Mouse (Mus musculus): ENCODE results near the gene Acer1. TPM values are rescaled to one million over a fixed set of nuclear protein-coding genes. Genes with fewer than 3 reads are reported as not detected.

Gene Acer1
- polyA plus RNA-seq, 1 experiment from 2014 or later: not detected

Other genes with a start within 250 kb of the Acer1 start
- 3.9 and 5.1 TPM in 2 replicates for gene Nrtn, start 224.6 kb downstream of the Acer1 start, polyA plus RNA-seq (2016; fragmentation: Nextera tagmentation; extraction: Ambion mirVana)
- gene Dus3l, start 217.4 kb downstream of the Acer1 start, polyA plus RNA-seq (2016; fragmentation: Nextera tagmentation; extraction: Ambion mirVana): 46.8 and 47.6 TPM in 2 replicates
- gene Prr22, start 211.9 kb downstream of the Acer1 start, polyA plus RNA-seq (2016; fragmentation: Nextera tagmentation; extraction: Ambion mirVana): 1.3 and 1.7 TPM in 2 replicates
- gene Rfx2, start 151.1 kb downstream of the Acer1 start, polyA plus RNA-seq (2016; fragmentation: Nextera tagmentation; extraction: Ambion mirVana): 8.7 and 10.2 TPM in 2 replicates
- gene Acsbg2, start 107.7 kb downstream of the Acer1 start, polyA plus RNA-seq (2016; fragmentation: Nextera tagmentation; extraction: Ambion mirVana): not detected in 2 replicates
- gene 1700061G19Rik, start 106.6 kb downstream of the Acer1 start, polyA plus RNA-seq (2016; fragmentation: Nextera tagmentation; extraction: Ambion mirVana): 0.27 and 0.52 TPM in 2 replicates
- gene Mllt1, start 46.7 kb downstream of the Acer1 start, polyA plus RNA-seq (2016; fragmentation: Nextera tagmentation; extraction: Ambion mirVana): 100 and 102 TPM in 2 replicates
- 121 and 136 TPM in 2 replicates for gene Clpp, start 8.2 kb upstream of the Acer1 start, polyA plus RNA-seq (2016; fragmentation: Nextera tagmentation; extraction: Ambion mirVana)
- gene Alkbh7, start 15.2 kb upstream of the Acer1 start, polyA plus RNA-seq (2016; fragmentation: Nextera tagmentation; extraction: Ambion mirVana): 32.8 and 34.6 TPM in 2 replicates
- 0.56 and 0.68 TPM in 2 replicates for gene Pspn, start 17.9 kb upstream of the Acer1 start, polyA plus RNA-seq (2016; fragmentation: Nextera tagmentation; extraction: Ambion mirVana)
- gene Gtf2f1, start 29.2 kb upstream of the Acer1 start, polyA plus RNA-seq (2016; fragmentation: Nextera tagmentation; extraction: Ambion mirVana): 62.6 and 67.0 TPM in 2 replicates
- 0.52 TPM in 1 of 2 replicates, not detected in the other for gene Gm17949, start 29.3 kb upstream of the Acer1 start, polyA plus RNA-seq (2016; fragmentation: Nextera tagmentation; extraction: Ambion mirVana)
- gene Khsrp, start 49.4 kb upstream of the Acer1 start, polyA plus RNA-seq (2016; fragmentation: Nextera tagmentation; extraction: Ambion mirVana): 63.4 and 66.5 TPM in 2 replicates
- not detected in 2 replicates for gene Slc25a41, start 59.5 kb upstream of the Acer1 start, polyA plus RNA-seq (2016; fragmentation: Nextera tagmentation; extraction: Ambion mirVana)
- gene Crb3, start 77.0 kb upstream of the Acer1 start, polyA plus RNA-seq (2016; fragmentation: Nextera tagmentation; extraction: Ambion mirVana): 2.7 and 3.8 TPM in 2 replicates
- 18.7 and 22.5 TPM in 2 replicates for gene Slc25a23, start 77.7 kb upstream of the Acer1 start, polyA plus RNA-seq (2016; fragmentation: Nextera tagmentation; extraction: Ambion mirVana)
- 3.2 and 3.7 TPM in 2 replicates for gene Dennd1c, start 96.4 kb upstream of the Acer1 start, polyA plus RNA-seq (2016; fragmentation: Nextera tagmentation; extraction: Ambion mirVana)
- 197 and 227 TPM in 2 replicates for gene Tubb4a, start 105.7 kb upstream of the Acer1 start, polyA plus RNA-seq (2016; fragmentation: Nextera tagmentation; extraction: Ambion mirVana)
- 5.8 and 6.1 TPM in 2 replicates for gene Tnfsf9, start 123.2 kb upstream of the Acer1 start, polyA plus RNA-seq (2016; fragmentation: Nextera tagmentation; extraction: Ambion mirVana)
- gene Cd70, start 167.7 kb upstream of the Acer1 start, polyA plus RNA-seq (2016; fragmentation: Nextera tagmentation; extraction: Ambion mirVana): 0.48 TPM in 1 of 2 replicates, not detected in the other
- gene Tnfsf14, start 212.1 kb upstream of the Acer1 start, polyA plus RNA-seq (2016; fragmentation: Nextera tagmentation; extraction: Ambion mirVana): not detected in 2 replicates
- 0.76 and 1.2 TPM in 2 replicates for gene C3, start 246.0 kb upstream of the Acer1 start, polyA plus RNA-seq (2016; fragmentation: Nextera tagmentation; extraction: Ambion mirVana)